Mouse (Mus musculus) forebrain, embryonic 15.5 days (tissue): ENCODE data around the gene Agmo. TPM values are rescaled to one million over a fixed set of nuclear protein-coding genes. Genes with fewer than 3 reads are reported as not detected.

ENCODE experiments used
- ATAC-seq: fragments of 200-750 bp; cut with Nextera tagmentation; replicated peaks from 2 replicates; pipeline ENCODE4 v1.8.0; 2017; ENCODE audit warnings: mild to moderate bottlenecking, moderate TSS enrichment, moderate library complexity
- H3K27ac ChIP-seq: fragments of 300-500 bp; sonication (generic); replicated peaks from 2 replicates; pipeline ENCODE4 v1.5.1; 2015; ENCODE audit warnings: mild to moderate bottlenecking, inconsistent platforms
- H3K27me3 ChIP-seq: fragments of 300-500 bp; sonication (generic); 2 replicates; pipeline ENCODE4 v1.6.1; 2015; ENCODE audit warnings: inconsistent platforms
- H3K36me3 ChIP-seq: fragments of 300-500 bp; sonication (generic); 2 replicates; pipeline ENCODE4 v1.6.1; 2015; ENCODE audit warnings: mild to moderate bottlenecking, inconsistent platforms
- H3K4me1 ChIP-seq: fragments of 300-500 bp; sonication (generic); 2 replicates; pipeline ENCODE4 v1.6.1; 2015; ENCODE audit warnings: inconsistent platforms
- H3K4me2 ChIP-seq: fragments of 300-500 bp; sonication (generic); replicated peaks from 2 replicates; pipeline ENCODE4 v1.6.1; 2015; ENCODE audit warnings: mild to moderate bottlenecking, inconsistent platforms
- H3K4me3 ChIP-seq: fragments of 300-500 bp; sonication (generic); 2 replicates; pipeline ENCODE4 v1.5.1; 2015; ENCODE audit warnings: mild to moderate bottlenecking, inconsistent platforms
- H3K9ac ChIP-seq: fragments of 300-500 bp; sonication (generic); replicated peaks from 2 replicates; pipeline ENCODE4 v1.6.1; 2015; ENCODE audit warnings: mild to moderate bottlenecking, inconsistent platforms
- H3K9me3 ChIP-seq: fragments of 300-500 bp; sonication (generic); 2 replicates; pipeline ENCODE4 v1.6.1; 2016; ENCODE audit warnings: inconsistent platforms
- WGBS: fragments of 180-500 bp; shearing (Covaris S2); methylation state at CpG from one replicate; pipeline ENCODE4 v1.1.7; 2015; ENCODE audit warnings: mixed read lengths; 5-methylcytosine and 5-hydroxymethylcytosine counted together
- polyA plus RNA-seq: library from polyadenylated mRNA; unstranded; fragments of >200 nt; fragmentation: Nextera tagmentation; extraction: Ambion mirVana; gene quantifications from 2 replicates; pipeline ENCODE4 v1.2.1, GENCODE M21; 2015

The Agmo gene
- polyA plus RNA-seq, result 0.24 and 0.42 TPM in 2 replicates

- Histone ChIP-seq H3K36me3 (no peaks in the 10 kb centered on the region), H3K27ac (no peak within 1 kb of the TSS), H3K4me1 (no peaks in the 10 kb centered on the region), H3K9ac (no peak within 1 kb of the TSS), H3K4me3 (no peak within 1 kb of the TSS), H3K9me3 (no peaks in the 10 kb centered on the region), H3K4me2 (no peak within 1 kb of the TSS), H3K27me3 (no peaks in the 10 kb centered on the region)
- WGBS, result 64% methylated on average over 4 of the region's 4 CpGs
- no peak for ATAC-seq
Observed at GRCm38 (mm10) chr12:37241566-37242021, at the start of gene Agmo. TSS of gene Agmo (plus strand) at chr12:37241641.

GRCm38 (mm10) chr12:37231119-37231518, 10.3 kb upstream of the Agmo start:
- no peak overlapping the region for H3K4me2 ChIP-seq
- H3K4me1 ChIP-seq, result no peaks in the 10 kb centered on the region
- no peak overlapping the region for H3K27ac ChIP-seq
- no peaks in the 10 kb centered on the region for H3K27me3 ChIP-seq
- 85% methylated on average over 1 of the region's 1 CpGs for WGBS
- H3K4me3 ChIP-seq, result no peak overlapping the region
- H3K9ac ChIP-seq, result no peak overlapping the region
- H3K9me3 ChIP-seq, result no peaks in the 10 kb centered on the region
- ATAC-seq, result no peak
- H3K36me3 ChIP-seq, result no peaks in the 10 kb centered on the region

GRCm38 (mm10) chr12:37240975-37241565, 371 bp upstream of the Agmo start:
- no peaks in the 10 kb centered on the region for H3K4me1 ChIP-seq
- no peak overlapping the region for H3K4me3 ChIP-seq
- ATAC-seq, result no peak
- no peak overlapping the region for H3K4me2 ChIP-seq
- H3K9ac ChIP-seq, result no peak overlapping the region
- no peaks in the 10 kb centered on the region for H3K36me3 ChIP-seq
- no peaks in the 10 kb centered on the region for H3K27me3 ChIP-seq
- no peaks in the 10 kb centered on the region for H3K9me3 ChIP-seq
- no peak overlapping the region for H3K27ac ChIP-seq
- WGBS, result 73% methylated on average over 5 of the region's 5 CpGs

GRCm38 (mm10) chr12:37242484-37242883, 1.0 kb downstream of the Agmo start:
- Histone ChIP-seq H3K27me3 (no peaks in the 10 kb centered on the region), H3K4me2 (no peak overlapping the region), H3K27ac (no peak overlapping the region), H3K36me3 (no peaks in the 10 kb centered on the region), H3K4me1 (no peaks in the 10 kb centered on the region), H3K9ac (no peak overlapping the region), H3K4me3 (no peak overlapping the region), H3K9me3 (no peaks in the 10 kb centered on the region)
- 91% methylated on average over 3 of the region's 3 CpGs for WGBS
- no peak for ATAC-seq

GRCm38 (mm10) chr12:37244876-37245275, 3.4 kb downstream of the Agmo start:
- Histone ChIP-seq H3K9me3 (no peaks in the 10 kb centered on the region), H3K27ac (no peak overlapping the region), H3K9ac (no peak overlapping the region), H3K36me3 (no peaks in the 10 kb centered on the region), H3K4me1 (no peaks in the 10 kb centered on the region), H3K4me2 (no peak overlapping the region), H3K4me3 (no peak overlapping the region), H3K27me3 (no peaks in the 10 kb centered on the region)
- ATAC-seq, result no peak
- 92% methylated on average over 1 of the region's 1 CpGs for WGBS

- 94% methylated on average over 5 of the region's 5 CpGs for WGBS
- Histone ChIP-seq H3K36me3 (no peaks in the 10 kb centered on the region), H3K9me3 (no peaks in the 10 kb centered on the region), H3K27me3 (no peaks in the 10 kb centered on the region), H3K4me1 (no peaks in the 10 kb centered on the region), H3K4me3 (no peak overlapping the region), H3K4me2 (no peak overlapping the region), H3K27ac (no peak overlapping the region), H3K9ac (no peak overlapping the region)
- ATAC-seq, result no peak
Observed at GRCm38 (mm10) chr12:37251688-37252087, 10.2 kb downstream of the Agmo start.

GRCm38 (mm10) chr12:37257099-37257498, 15.7 kb downstream of the Agmo start:
- H3K9me3 ChIP-seq, result no peaks in the 10 kb centered on the region
- no peaks in the 10 kb centered on the region for H3K27me3 ChIP-seq
- ATAC-seq, result no peak
- no peak overlapping the region for H3K4me3 ChIP-seq
- H3K9ac ChIP-seq, result no peak overlapping the region
- H3K36me3 ChIP-seq, result no peaks in the 10 kb centered on the region
- WGBS, result 83% methylated on average over 2 of the region's 2 CpGs
- H3K27ac ChIP-seq, result no peak overlapping the region
- H3K4me2 ChIP-seq, result no peak overlapping the region
- no peaks in the 10 kb centered on the region for H3K4me1 ChIP-seq

GRCm38 (mm10) chr12:37259771-37260528, 18.5 kb downstream of the Agmo start:
- ATAC-seq, result no peak
- Histone ChIP-seq H3K4me3 (no peak overlapping the region), H3K27me3 (no peaks in the 10 kb centered on the region), H3K9me3 (no peaks in the 10 kb centered on the region), H3K27ac (no peak overlapping the region), H3K4me1 (0 out of 2 replicates have a peak, but pooled peaks cover 3% of the 10 kb centered on the region), H3K9ac (no peak overlapping the region), H3K36me3 (no peaks in the 10 kb centered on the region), H3K4me2 (no peak overlapping the region)

GRCm38 (mm10) chr12:37263685-37264084, 22.2 kb downstream of the Agmo start:
- 89% methylated on average over 3 of the region's 3 CpGs for WGBS

GRCm38 (mm10) chr12:37268636-37269152, 27.3 kb downstream of the Agmo start:
- no peaks in the 10 kb centered on the region for H3K9me3 ChIP-seq
- no peaks in the 10 kb centered on the region for H3K27me3 ChIP-seq
- ATAC-seq, result no peak
- H3K4me3 ChIP-seq, result no peak overlapping the region
- H3K9ac ChIP-seq, result no peak overlapping the region
- no peaks in the 10 kb centered on the region for H3K36me3 ChIP-seq
- no peak overlapping the region for H3K4me2 ChIP-seq
- 0 out of 2 replicates have a peak, but pooled peaks cover 2% of the 10 kb centered on the region for H3K4me1 ChIP-seq
- no peak overlapping the region for H3K27ac ChIP-seq
- 63% methylated on average over 6 of the region's 6 CpGs for WGBS

More at GRCm38 (mm10) chr12:37263685-37264084, 22.2 kb downstream of the Agmo start:
- no peaks in the 10 kb centered on the region for H3K27me3 ChIP-seq
- H3K4me3 ChIP-seq, result no peak overlapping the region
- H3K9ac ChIP-seq, result no peak overlapping the region
- H3K9me3 ChIP-seq, result no peaks in the 10 kb centered on the region
- no peak overlapping the region for H3K27ac ChIP-seq
- 0 out of 2 replicates have a peak, but pooled peaks cover 3% of the 10 kb centered on the region for H3K4me1 ChIP-seq
- no peak overlapping the region for H3K4me2 ChIP-seq
- ATAC-seq, result no peak
- no peaks in the 10 kb centered on the region for H3K36me3 ChIP-seq

- H3K27ac ChIP-seq, result no peak overlapping the region
- ATAC-seq, result 0 out of 2 replicates have a peak, but pooled peaks have one; percentile 38
- H3K27me3 ChIP-seq, result no peaks in the 10 kb centered on the region
- no peak overlapping the region for H3K4me2 ChIP-seq
- H3K9ac ChIP-seq, result no peak overlapping the region
- 68% methylated on average over 3 of the region's 3 CpGs for WGBS
- H3K9me3 ChIP-seq, result no peaks in the 10 kb centered on the region
- H3K4me3 ChIP-seq, result no peak overlapping the region
- H3K36me3 ChIP-seq, result no peaks in the 10 kb centered on the region
- no peaks in the 10 kb centered on the region for H3K4me1 ChIP-seq
Observed at GRCm38 (mm10) chr12:37272660-37273059, 31.2 kb downstream of the Agmo start.

- no peak for ATAC-seq
Observed at GRCm38 (mm10) chr12:37273964-37274657, 32.7 kb downstream of the Agmo start.

More at GRCm38 (mm10) chr12:37273964-37274657, 32.7 kb downstream of the Agmo start:
- Histone ChIP-seq H3K4me1 (no peaks in the 10 kb centered on the region), H3K27ac (no peak overlapping the region), H3K27me3 (no peaks in the 10 kb centered on the region), H3K4me2 (no peak overlapping the region), H3K36me3 (no peaks in the 10 kb centered on the region), H3K9me3 (no peaks in the 10 kb centered on the region), H3K9ac (no peak overlapping the region), H3K4me3 (no peak overlapping the region)
- 84% methylated on average over 5 of the region's 5 CpGs for WGBS
